Mouse (Mus musculus) cortical plate, adult 2 months (tissue): ENCODE measurements around the gene Mapt.

Experiments
- CTCF ChIP-seq: fragments of 200-500 bp; IDR thresholded peaks from 2 replicates; pipeline ENCODE4 v1.5.1; 2011; ENCODE audit warnings: mild to moderate bottlenecking, control low read depth, low read length; ENCODE audit not compliant: insufficient read depth; ENCODE audit errors: extremely low read depth
- POLR2A ChIP-seq: fragments of 200-500 bp; IDR thresholded peaks from 2 replicates; pipeline ENCODE4 v1.6.1; 2011; ENCODE audit warnings: mild to moderate bottlenecking, low read length, control low read depth; ENCODE audit not compliant: insufficient read depth; ENCODE audit errors: extremely low read depth

- no peak for TF ChIP-seq CTCF
- no peak for TF ChIP-seq POLR2A
Measured at GRCm38 (mm10) chr11:104332105-104332504, 100.9 kb downstream of the Mapt start.
